Mouse (Mus musculus) ovary, postnatal 10 days (tissue): ENCODE data around the gene Fcho2.

ENCODE experiments used
- DNase-seq: peaks from one replicate; pipeline ENCODE4 v3.0.0; 2022; ENCODE audit warnings: low spot score

Fcho2 gene

GRCm38 (mm10) chr13:98804480-98804879, 10.8 kb downstream of the Fcho2 start:
- DNase-seq: no peak

DNA sequence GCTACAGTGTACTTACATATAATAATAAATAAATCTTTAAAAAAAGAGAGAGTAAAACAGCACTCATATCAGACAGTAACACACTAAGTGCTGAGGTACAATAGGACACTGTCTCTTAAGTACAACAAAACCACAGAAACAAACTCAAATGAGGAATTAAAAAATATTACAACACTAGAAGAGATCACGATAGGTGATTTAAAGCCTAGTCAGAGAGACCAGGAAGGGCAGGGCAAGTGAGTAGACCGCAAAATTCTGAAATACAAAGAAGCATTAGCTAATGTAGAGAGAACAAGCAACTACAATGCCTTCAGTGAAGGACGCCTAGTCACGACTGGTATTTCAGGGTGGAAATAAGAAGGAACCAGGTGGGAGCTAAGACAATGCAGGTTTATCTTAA, 11.6 kb downstream of the Fcho2 start:
- no peak for DNase-seq

DNA sequence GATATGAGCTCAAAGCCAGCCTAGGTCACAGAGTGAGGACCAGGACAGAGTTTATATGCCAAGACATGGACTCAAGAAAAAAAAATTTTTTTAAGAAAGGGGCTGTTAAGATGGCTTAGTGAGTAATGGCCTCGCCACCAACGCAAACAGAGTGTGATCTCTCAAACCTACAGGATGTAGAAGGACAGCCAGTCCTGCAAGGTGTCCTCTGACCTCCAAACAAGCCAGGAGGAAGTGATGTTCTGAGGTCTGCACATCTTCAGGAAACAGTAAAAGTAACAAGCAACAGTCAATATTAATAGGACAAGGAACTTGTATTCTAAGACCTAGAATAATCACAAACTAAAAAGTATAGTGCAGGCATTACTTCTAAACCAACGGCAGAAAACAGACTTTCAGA, 12.3 kb downstream of the Fcho2 start:
- no peak for DNase-seq

DNA sequence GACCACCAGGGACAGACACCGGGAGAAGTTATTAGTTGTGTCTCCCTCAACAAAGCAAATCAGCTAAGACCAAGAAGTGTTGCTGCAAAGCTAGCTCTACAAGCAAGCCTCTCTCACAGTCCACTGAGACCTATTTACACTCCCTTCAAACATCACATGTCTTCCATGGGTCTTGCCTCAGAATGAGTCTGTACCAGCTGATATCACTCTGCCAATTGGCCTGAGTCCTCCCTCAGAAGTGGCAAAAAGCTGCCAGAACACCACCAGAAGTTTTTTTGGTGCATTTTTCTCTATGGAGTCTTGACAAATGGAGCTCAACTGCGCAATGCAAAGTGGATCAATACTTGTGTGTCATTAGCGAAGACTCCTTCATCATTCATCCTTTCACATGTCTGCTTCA, 19.7 kb downstream of the Fcho2 start:
- no peak for DNase-seq

GRCm38 (mm10) chr13:98792864-98793263, 22.4 kb downstream of the Fcho2 start:
- DNase-seq: no peak

GRCm38 (mm10) chr13:98791693-98792092, 23.6 kb downstream of the Fcho2 start:
- no peak for DNase-seq

GRCm38 (mm10) chr13:98786970-98787685, 28.1 kb downstream of the Fcho2 start:
- no peak for DNase-seq

- DNase-seq: no peak
Observed at GRCm38 (mm10) chr13:98777959-98778358, 37.3 kb downstream of the Fcho2 start.

GRCm38 (mm10) chr13:98771484-98771883, 43.8 kb downstream of the Fcho2 start:
- DNase-seq: no peak

- DNase-seq: peak; percentile 2
Observed at GRCm38 (mm10) chr13:98768329-98768728, 46.9 kb downstream of the Fcho2 start.

- no peak for DNase-seq
Observed at GRCm38 (mm10) chr13:98761771-98762170, 53.5 kb downstream of the Fcho2 start.

DNA sequence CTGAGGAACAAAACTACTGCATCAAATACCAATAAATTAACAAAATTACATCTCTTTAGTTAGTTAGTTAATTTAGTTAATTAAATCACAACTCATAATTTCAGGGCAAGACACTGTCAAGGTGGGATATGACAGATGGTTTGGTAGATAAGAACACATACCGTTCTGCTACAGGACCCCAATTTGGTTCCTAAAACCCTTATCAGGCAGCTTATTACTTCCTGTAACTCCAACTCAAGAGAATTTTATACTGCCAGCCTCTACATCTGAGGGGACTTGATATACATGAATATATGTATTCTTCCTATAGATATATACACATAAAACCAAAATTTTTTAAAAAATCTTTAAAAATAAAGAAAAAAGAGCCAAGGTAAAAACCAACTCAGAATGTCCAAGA, 59.4 kb downstream of the Fcho2 start:
- DNase-seq: no peak

- no peak for DNase-seq
Observed at GRCm38 (mm10) chr13:98744679-98745078, 70.6 kb downstream of the Fcho2 start.

DNA sequence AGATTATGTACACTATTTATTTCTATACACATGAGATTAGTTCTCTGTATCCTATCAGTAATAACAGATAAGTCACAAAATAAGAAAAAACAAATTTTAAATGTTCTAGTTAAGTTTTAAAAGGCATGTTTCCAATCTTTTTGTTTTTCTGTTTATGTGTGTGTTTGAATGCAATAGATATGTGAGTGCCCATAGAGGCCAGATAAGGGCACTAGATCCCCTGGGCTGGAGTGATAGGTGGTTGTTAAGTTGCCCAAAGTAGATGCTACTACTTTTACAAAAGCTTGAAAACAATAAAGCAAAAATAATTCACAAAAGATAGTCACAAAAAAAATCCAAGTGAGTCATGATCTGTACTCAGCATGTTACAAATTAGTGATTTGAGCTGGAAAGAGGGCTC, 71.4 kb downstream of the Fcho2 start:
- DNase-seq: no peak

DNA sequence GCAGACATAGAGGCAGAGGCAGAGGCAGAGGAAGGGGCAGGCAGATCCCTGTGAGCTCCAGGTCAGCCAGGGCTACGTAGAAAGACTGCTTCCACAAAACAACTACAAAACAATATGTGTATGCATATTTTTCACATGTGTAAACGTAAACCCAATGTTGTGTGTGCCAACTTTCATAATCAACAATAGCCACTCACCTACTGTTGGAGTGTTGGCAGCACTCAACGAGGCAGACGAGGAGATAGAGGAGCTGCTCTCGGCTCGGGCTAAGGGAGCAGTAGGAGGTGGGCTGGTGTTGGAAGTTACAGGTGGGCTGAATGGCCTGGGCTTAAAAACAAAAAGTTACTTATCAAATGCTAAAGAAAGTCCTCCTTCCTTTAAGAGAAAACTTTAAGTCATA, 72.0 kb downstream of the Fcho2 start:
- DNase-seq: no peak

DNA sequence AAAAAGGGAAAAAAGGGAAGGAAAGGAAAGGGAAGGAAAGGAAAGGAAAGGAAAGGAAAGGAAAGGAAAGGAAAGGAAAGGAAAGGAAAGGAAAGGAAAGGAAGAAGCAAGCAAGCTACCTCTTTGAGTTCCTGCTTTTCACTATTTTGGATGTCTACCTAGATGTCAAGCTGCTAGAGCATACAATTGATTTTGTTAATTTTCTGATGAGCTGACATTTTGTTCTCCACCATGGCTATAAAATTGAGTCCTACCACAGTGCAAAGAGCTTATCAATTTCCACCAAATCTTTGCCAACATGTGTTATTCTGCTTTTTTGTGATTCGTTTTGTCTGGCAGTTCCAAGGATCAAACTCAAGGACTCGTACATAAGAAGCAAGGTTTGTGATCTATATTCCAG, 77.0 kb downstream of the Fcho2 start:
- DNase-seq: no peak

- no peak for DNase-seq
Observed at GRCm38 (mm10) chr13:98733292-98733691, 82.0 kb downstream of the Fcho2 start.

- DNase-seq: no peak
Observed at GRCm38 (mm10) chr13:98729271-98730062, 85.8 kb downstream of the Fcho2 start.

DNA sequence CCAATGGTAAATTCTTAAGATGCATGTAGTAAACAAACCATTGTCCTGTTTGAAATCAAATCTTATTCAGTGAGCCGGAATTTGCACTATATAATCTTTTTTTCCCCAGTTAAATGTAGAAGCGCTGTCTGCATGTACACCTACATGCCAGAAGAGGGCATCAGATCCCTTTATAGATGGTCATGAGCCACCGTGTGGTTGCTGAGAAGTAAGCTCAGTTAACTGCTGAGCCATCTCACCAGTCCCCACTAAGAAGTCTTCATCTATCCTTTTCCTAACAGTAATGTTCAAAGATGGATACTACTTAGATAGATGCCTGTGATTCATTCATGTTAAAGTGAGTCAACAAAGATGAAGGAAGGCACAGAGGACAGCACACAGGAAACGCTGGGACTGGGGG, 88.8 kb downstream of the Fcho2 start:
- DNase-seq: no peak

GRCm38 (mm10) chr13:98723430-98723829, 91.8 kb downstream of the Fcho2 start:
- DNase-seq: no peak

GRCm38 (mm10) chr13:98722296-98722695, 93.0 kb downstream of the Fcho2 start:
- DNase-seq: no peak

GRCm38 (mm10) chr13:98716176-98716575, 99.1 kb downstream of the Fcho2 start:
- DNase-seq: no peak

DNA sequence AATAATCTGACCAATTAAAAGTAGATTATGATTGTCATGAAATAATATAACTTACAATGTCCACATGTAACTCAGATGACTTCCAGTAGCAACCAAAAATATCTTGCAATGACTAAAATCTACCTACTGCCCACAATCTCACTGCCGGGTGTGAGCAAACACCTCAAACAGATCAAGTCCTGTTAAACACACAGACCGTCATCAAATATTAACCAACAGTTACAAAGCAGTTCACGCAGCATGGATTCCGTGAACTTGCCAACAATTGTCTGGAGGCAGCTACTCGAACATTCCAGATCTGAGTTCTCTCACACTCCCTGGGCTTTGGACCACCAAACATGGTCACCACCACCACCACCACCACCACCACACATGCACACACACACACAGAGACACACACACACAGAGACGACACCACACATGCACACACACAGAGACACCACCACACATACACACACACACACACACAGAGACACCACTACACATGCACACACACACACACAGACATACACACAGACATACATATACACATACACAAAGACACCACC, 99.7 kb downstream of the Fcho2 start:
- no peak for DNase-seq
